Mouse (Mus musculus) midbrain, embryonic 10.5 days (tissue): ENCODE measurements around the gene Adarb1. TPM values are rescaled to one million over a fixed set of nuclear protein-coding genes. Genes with fewer than 3 reads are reported as not detected.

Experiments used
- DNase-seq: peaks from one replicate; pipeline ENCODE4 v3.0.0-alpha.2; 2017; ENCODE audit warnings: low spot score
- H3K27ac ChIP-seq: fragments of 300-500 bp; sonication (generic); replicated peaks from 2 replicates; pipeline ENCODE4 v1.5.1; 2016; ENCODE audit warnings: mild to moderate bottlenecking
- H3K27me3 ChIP-seq: fragments of 300-500 bp; sonication (generic); 2 replicates; pipeline ENCODE4 v1.6.1; 2016; ENCODE audit warnings: low read depth, mild to moderate bottlenecking; ENCODE audit not compliant: poor library complexity, severe bottlenecking
- H3K36me3 ChIP-seq: fragments of 300-500 bp; sonication (generic); 2 replicates; pipeline ENCODE4 v1.6.1; 2016; ENCODE audit warnings: mild to moderate bottlenecking, moderate library complexity
- H3K4me1 ChIP-seq: fragments of 300-500 bp; sonication (generic); 2 replicates; pipeline ENCODE4 v1.6.1; 2016
- H3K4me3 ChIP-seq: fragments of 300-500 bp; sonication (generic); 2 replicates; pipeline ENCODE4 v1.5.1; 2016; ENCODE audit warnings: mild to moderate bottlenecking, moderate library complexity
- H3K9me3 ChIP-seq: fragments of 300-500 bp; sonication (generic); replicated peaks from 2 replicates; pipeline ENCODE4 v1.6.1; 2016; ENCODE audit warnings: mild to moderate bottlenecking
- whole genome bisulfite sequencing: fragments of 180-500 bp; shearing (Covaris S2); methylation state at CpG from one replicate; pipeline ENCODE4 v1.1.7; 2016; 5-methylcytosine and 5-hydroxymethylcytosine counted together
- polyA plus RNA-seq: library from polyadenylated mRNA; unstranded; fragments of >200 nt; fragmentation: Nextera tagmentation; extraction: Ambion mirVana; gene quantifications from 2 replicates; pipeline ENCODE4 v1.2.1, GENCODE M21; 2016

Gene Adarb1
- polyA plus RNA-seq, 1 experiment from 2014 or later: 6.1 TPM

- no peaks in the 10 kb centered on the region for H3K27me3 ChIP-seq
- no peaks in the 10 kb centered on the region for H3K9me3 ChIP-seq
- no peak overlapping the region for H3K27ac ChIP-seq
- no peak for DNase-seq
- H3K36me3 ChIP-seq: no peaks in the 10 kb centered on the region
- H3K4me1 ChIP-seq: peaks cover 15% of the 10 kb centered on the region
- H3K4me3 ChIP-seq: no peak overlapping the region
Observed at GRCm38 (mm10) chr10:77430771-77431170, 12.7 kb upstream of the Adarb1 start.

GRCm38 (mm10) chr10:77429921-77430320 is 11.9 kb upstream of the Adarb1 start:
- H3K27ac ChIP-seq: no peak overlapping the region
- H3K4me3 ChIP-seq: no peak overlapping the region
- no peaks in the 10 kb centered on the region for H3K27me3 ChIP-seq
- WGBS: 88% methylated on average over 5 of the region's 5 CpGs
- no peaks in the 10 kb centered on the region for H3K36me3 ChIP-seq
- DNase-seq: no peak
- peaks cover 8% of the 10 kb centered on the region for H3K4me1 ChIP-seq
- no peaks in the 10 kb centered on the region for H3K9me3 ChIP-seq

GRCm38 (mm10) chr10:77427610-77428009 is 9.5 kb upstream of the Adarb1 start:
- no peak overlapping the region for H3K27ac ChIP-seq
- no peaks in the 10 kb centered on the region for H3K4me1 ChIP-seq
- 62% methylated on average over 2 of the region's 2 CpGs for WGBS
- no peaks in the 10 kb centered on the region for H3K9me3 ChIP-seq
- no peaks in the 10 kb centered on the region for H3K27me3 ChIP-seq
- no peak overlapping the region for H3K4me3 ChIP-seq
- H3K36me3 ChIP-seq: no peaks in the 10 kb centered on the region
- no peak for DNase-seq

- Histone ChIP-seq H3K9me3 (no peaks in the 10 kb centered on the region; the same call in 1 of the 2 replicates), H3K27me3 (peaks cover 31% of the 10 kb centered on the region)
Observed at GRCm38 (mm10) chr10:77420190-77420589, 2.1 kb upstream of the Adarb1 start.

GRCm38 (mm10) chr10:77417240-77418102 is 599 bp downstream of the Adarb1 start:
- WGBS: under 1% methylated on average over 70 of the region's 70 CpGs
- peak overlapping the region; percentile 87 for H3K27ac ChIP-seq
- peaks cover 32% of the 10 kb centered on the region for H3K27me3 ChIP-seq
- H3K9me3 ChIP-seq: no peaks in the 10 kb centered on the region; the same call in 1 of the 2 replicates
- H3K36me3 ChIP-seq: 0 out of 2 replicates have a peak, but pooled peaks cover 2% of the 10 kb centered on the region
- peak overlapping the region; percentile 82 for H3K4me3 ChIP-seq
- DNase-seq: no peak
- H3K4me1 ChIP-seq: peaks cover 38% of the 10 kb centered on the region

More at GRCm38 (mm10) chr10:77420190-77420589, 2.1 kb upstream of the Adarb1 start:
- 98% methylated on average over 3 of the region's 3 CpGs for WGBS
- Histone ChIP-seq H3K27ac (no peak overlapping the region), H3K4me3 (no peak overlapping the region), H3K4me1 (peaks cover 29% of the 10 kb centered on the region), H3K36me3 (0 out of 2 replicates have a peak, but pooled peaks cover 2% of the 10 kb centered on the region)
- no peak for DNase-seq

GRCm38 (mm10) chr10:77416666-77417239 is 1.3 kb downstream of the Adarb1 start:
- peak overlapping the region; percentile 87; the same call in 1 of the 2 replicates for H3K27ac ChIP-seq
- WGBS: 5% methylated on average over 24 of the region's 24 CpGs
- H3K4me3 ChIP-seq: peak overlapping the region; percentile 82
- peaks cover 32% of the 10 kb centered on the region for H3K27me3 ChIP-seq
- H3K36me3 ChIP-seq: 0 out of 2 replicates have a peak, but pooled peaks cover 2% of the 10 kb centered on the region
- no peaks in the 10 kb centered on the region; the same call in 1 of the 2 replicates for H3K9me3 ChIP-seq
- DNase-seq: peak; percentile 39
- H3K4me1 ChIP-seq: peaks cover 38% of the 10 kb centered on the region

- H3K27ac ChIP-seq: no peak overlapping the region
- no peak overlapping the region for H3K4me3 ChIP-seq
- H3K9me3 ChIP-seq: no peaks in the 10 kb centered on the region; the same call in 1 of the 2 replicates
- 0 out of 2 replicates have a peak, but pooled peaks cover 2% of the 10 kb centered on the region for H3K36me3 ChIP-seq
- H3K27me3 ChIP-seq: peaks cover 32% of the 10 kb centered on the region
- H3K4me1 ChIP-seq: peaks cover 38% of the 10 kb centered on the region
- 88% methylated on average over 5 of the region's 5 CpGs for whole genome bisulfite sequencing
- DNase-seq: no peak
Observed at GRCm38 (mm10) chr10:77415867-77416266, 2.2 kb downstream of the Adarb1 start.

- Histone ChIP-seq H3K4me3 (no peak overlapping the region), H3K4me1 (peaks cover 35% of the 10 kb centered on the region), H3K27ac (no peak overlapping the region), H3K36me3 (no peaks in the 10 kb centered on the region), H3K27me3 (peaks cover 29% of the 10 kb centered on the region), H3K9me3 (no peaks in the 10 kb centered on the region)
- no peak for DNase-seq
- WGBS: 58% methylated on average over 2 of the region's 2 CpGs
Observed at GRCm38 (mm10) chr10:77413791-77414190, 4.3 kb downstream of the Adarb1 start.

- WGBS: 69% methylated on average over 2 of the region's 2 CpGs
- H3K9me3 ChIP-seq: no peaks in the 10 kb centered on the region
- H3K27me3 ChIP-seq: no peaks in the 10 kb centered on the region
- H3K4me3 ChIP-seq: no peak overlapping the region
- DNase-seq: no peak
- H3K4me1 ChIP-seq: peaks cover 9% of the 10 kb centered on the region
- H3K27ac ChIP-seq: no peak overlapping the region
- no peaks in the 10 kb centered on the region for H3K36me3 ChIP-seq
Observed at GRCm38 (mm10) chr10:77409154-77409553, 8.9 kb downstream of the Adarb1 start.

- no peaks in the 10 kb centered on the region for H3K36me3 ChIP-seq
- WGBS: 88% methylated on average over 9 of the region's 9 CpGs
- no peaks in the 10 kb centered on the region for H3K9me3 ChIP-seq
- no peak overlapping the region for H3K4me3 ChIP-seq
- DNase-seq: no peak
- peaks cover 2% of the 10 kb centered on the region for H3K4me1 ChIP-seq
- no peak overlapping the region for H3K27ac ChIP-seq
- no peaks in the 10 kb centered on the region for H3K27me3 ChIP-seq
Observed at GRCm38 (mm10) chr10:77408241-77408640, 9.8 kb downstream of the Adarb1 start.

- no peaks in the 10 kb centered on the region; the same call in 1 of the 2 replicates for H3K4me1 ChIP-seq
- no peak overlapping the region for H3K27ac ChIP-seq
- H3K9me3 ChIP-seq: no peaks in the 10 kb centered on the region
- no peak for DNase-seq
- WGBS: 92% methylated on average over 6 of the region's 6 CpGs
- no peak overlapping the region for H3K4me3 ChIP-seq
- no peaks in the 10 kb centered on the region for H3K27me3 ChIP-seq
- H3K36me3 ChIP-seq: no peaks in the 10 kb centered on the region
Observed at GRCm38 (mm10) chr10:77406486-77406885, 11.6 kb downstream of the Adarb1 start.

GRCm38 (mm10) chr10:77402463-77402862 is 15.6 kb downstream of the Adarb1 start:
- Histone ChIP-seq H3K4me1 (no peaks in the 10 kb centered on the region), H3K9me3 (no peaks in the 10 kb centered on the region), H3K27ac (no peak overlapping the region), H3K36me3 (no peaks in the 10 kb centered on the region), H3K27me3 (no peaks in the 10 kb centered on the region), H3K4me3 (no peak overlapping the region)
- no peak for DNase-seq
- 90% methylated on average over 1 of the region's 1 CpGs for WGBS

GRCm38 (mm10) chr10:77401039-77401438 is 17.0 kb downstream of the Adarb1 start:
- no peak overlapping the region for H3K27ac ChIP-seq
- WGBS: 92% methylated on average over 6 of the region's 6 CpGs
- no peaks in the 10 kb centered on the region for H3K27me3 ChIP-seq
- no peak for DNase-seq
- H3K9me3 ChIP-seq: no peaks in the 10 kb centered on the region
- no peak overlapping the region for H3K4me3 ChIP-seq
- H3K4me1 ChIP-seq: peaks cover 8% of the 10 kb centered on the region; the same call in 1 of the 2 replicates
- no peaks in the 10 kb centered on the region for H3K36me3 ChIP-seq
